Mouse (Mus musculus): ENCODE results near the gene Clcn3. TPM values are rescaled to one million over a fixed set of nuclear protein-coding genes. Genes with fewer than 3 reads are reported as not detected.
A peak's percentile ranks its signal among the peaks of the same experiment; 100 is the strongest.

Gene Clcn3
- total RNA-seq, 1 experiment from 2014 or later = 38.6 TPM

DNA sequence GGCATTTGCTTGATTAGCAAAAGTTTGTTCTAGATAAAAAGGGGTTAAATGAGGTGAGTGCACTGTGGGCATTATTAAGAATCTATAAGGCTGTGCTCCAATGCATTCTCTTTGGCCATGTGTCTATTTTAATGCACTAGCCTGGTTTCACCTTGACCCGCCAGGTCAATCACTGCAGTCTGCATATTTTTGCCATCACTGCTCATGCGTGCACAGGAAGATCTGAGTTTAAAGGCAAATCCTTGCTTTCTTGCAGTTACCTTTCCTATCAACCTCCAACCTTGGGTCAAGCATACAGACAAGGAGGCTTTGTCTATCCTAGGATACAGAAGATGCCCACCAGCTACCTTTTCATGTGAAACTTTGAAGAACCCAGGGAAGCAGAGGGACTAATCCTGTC is 113.3 kb downstream of the Clcn3 start:
- DNase-seq = no peak

- no peak for DNase-seq
Observed at GRCm38 (mm10) chr8:60868236-60868965, 114.7 kb downstream of the Clcn3 start.

- no peak for DNase-seq
Observed at GRCm38 (mm10) chr8:60867468-60868115, 115.5 kb downstream of the Clcn3 start.

DNA sequence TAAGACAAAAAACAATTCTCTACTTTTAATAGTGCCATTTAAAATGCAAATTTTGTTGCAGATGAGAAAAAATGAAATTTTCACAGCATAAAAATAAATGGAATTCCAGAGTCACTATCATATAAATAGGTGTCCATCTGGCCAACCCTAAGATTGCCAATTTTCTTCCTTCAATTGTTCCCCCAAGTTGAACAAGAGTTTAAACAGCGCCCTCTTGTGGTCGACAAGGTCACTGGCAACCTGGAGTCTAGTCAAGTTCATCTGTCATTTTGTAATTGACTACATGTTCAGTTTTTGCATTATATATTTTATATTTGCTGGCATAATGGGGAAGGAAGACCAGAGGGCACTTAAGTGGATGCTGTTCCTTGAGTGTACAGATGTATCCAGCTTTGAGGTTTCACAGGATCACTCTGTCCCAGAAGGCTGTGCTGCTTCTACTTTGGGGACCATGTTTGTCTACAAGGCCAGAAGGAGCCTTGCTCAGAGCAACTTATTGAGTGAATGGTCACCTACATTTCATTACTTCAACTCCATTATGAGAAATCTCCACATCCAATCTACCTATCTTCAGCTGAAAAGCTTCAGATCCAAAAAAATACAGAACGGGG is 117.5 kb downstream of the Clcn3 start:
- peak; percentile 81 for DNase-seq

DNA sequence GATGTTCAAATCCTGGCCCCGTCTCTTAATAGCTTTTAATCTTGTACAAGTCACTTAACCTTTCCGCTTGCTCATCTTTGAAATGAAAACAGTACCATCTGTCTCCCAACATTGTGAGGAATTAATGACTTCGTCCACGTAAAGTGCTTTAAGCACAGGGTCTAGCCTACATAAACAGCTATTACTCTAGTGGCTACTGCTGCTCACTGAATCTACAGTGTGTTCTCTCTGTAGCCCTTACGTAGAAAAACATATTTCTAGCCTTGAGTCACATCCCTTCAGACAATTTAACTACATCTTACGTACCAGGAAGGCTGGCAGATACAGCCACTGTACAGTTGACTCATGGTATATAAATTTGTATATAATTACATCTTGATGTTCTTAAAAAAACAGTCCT is 118.2 kb downstream of the Clcn3 start:
- no peak for DNase-seq

DNA sequence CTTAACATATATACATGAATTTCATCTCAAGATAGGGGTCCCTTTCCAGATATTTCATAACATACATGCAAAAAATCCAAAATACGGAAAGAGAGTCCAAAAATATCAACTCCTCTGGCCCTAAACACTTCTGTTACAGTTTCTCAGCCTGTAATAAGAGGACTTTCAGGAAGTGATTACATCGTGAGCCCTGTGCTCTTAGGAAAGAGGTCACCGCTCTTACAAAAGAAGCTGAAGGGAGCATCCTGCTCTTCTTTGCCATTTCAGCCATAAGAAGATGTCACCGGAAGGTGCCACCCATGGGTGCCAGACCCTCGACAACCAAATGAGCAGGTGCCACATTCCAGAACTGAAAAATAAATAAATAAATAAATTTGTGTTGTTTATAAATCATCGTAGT is 121.3 kb downstream of the Clcn3 start:
- DNase-seq = no peak

DNA sequence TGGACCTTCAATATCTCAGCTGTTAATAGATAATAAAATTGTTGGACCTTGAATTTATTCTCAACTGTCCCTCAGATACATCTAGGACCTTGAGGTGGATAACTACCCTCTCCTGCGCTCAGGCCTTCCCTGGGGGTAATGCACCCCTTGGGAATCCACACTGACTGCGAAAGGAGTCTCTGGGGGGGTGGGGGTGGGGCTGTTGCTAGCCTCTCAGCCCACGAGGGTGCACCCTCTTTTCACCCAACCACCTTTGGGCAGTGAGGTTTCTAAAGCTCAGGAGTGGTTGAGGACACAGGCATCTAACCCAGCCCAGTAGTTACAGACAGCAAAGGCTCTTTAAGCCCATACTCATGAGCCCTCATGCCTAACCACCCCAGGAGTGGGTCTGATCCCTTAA is 122.4 kb downstream of the Clcn3 start:
- no peak for DNase-seq

Other genes with a start within 250 kb of the Clcn3 start
- 25.9 and 30.3 TPM in 2 replicates for gene Hpf1, start 92.9 kb downstream of the Clcn3 start, total RNA-seq (2021)
- gene Nek1, start 9.9 kb upstream of the Clcn3 start, total RNA-seq (2021) = 13.5 and 15.8 TPM in 2 replicates
- gene Sh3rf1, start 240.6 kb upstream of the Clcn3 start, total RNA-seq (2021) = 9.3 and 10.1 TPM in 2 replicates